Mouse (Mus musculus) spleen, adult 2 months (tissue): ENCODE results near the gene Dnpep.

ENCODE experiments used
- CTCF ChIP-seq: fragments of 200-500 bp; IDR thresholded peaks from 2 replicates; pipeline ENCODE4 v1.5.1; 2011; ENCODE audit warnings: mild to moderate bottlenecking, inconsistent platforms; ENCODE audit not compliant: insufficient read depth, insufficient read length, insufficient replicate concordance; ENCODE audit errors: extremely low read depth
- POLR2A ChIP-seq: fragments of 200-500 bp; IDR thresholded peaks from 2 replicates; pipeline ENCODE4 v1.6.1; 2011; ENCODE audit warnings: low read depth, low read length, inconsistent platforms

DNA sequence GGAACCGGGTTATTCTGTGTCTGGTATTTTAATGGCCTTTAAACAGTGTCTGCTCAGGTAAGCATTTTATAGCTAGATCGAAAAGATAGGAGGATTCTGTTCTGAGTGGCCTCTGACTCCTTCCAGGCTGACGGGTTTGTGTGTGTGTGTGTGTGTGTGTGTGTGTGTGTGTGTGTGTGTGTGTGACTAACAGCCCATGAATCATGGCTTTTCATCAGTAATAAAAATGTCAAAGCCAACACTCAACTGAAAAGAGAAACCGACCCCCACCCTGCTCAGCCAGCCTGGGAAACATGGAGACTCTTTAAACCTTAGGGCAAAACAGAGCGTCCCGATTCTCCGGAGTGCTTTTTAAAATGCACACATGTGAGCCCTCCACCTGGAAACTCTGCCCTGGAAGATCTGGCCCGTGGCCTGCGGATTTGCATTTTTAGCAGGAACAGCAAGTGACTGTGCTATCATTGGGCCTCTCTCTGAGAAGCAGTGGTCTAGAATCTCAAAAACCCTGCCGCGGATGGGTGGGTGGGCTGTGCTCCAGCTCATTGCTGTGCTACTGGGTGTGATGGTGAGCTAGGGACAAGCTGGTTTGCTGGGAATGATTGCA, 20.4 kb upstream of the Dnpep start:
- TF ChIP-seq POLR2A (no peak), CTCF (no peak)
